Mouse (Mus musculus) left cerebral cortex, postnatal 4 days (tissue): Measurements from ENCODE around the gene Trmt1l. TPM values are rescaled to one million over a fixed set of nuclear protein-coding genes. Genes with fewer than 3 reads are reported as not detected.
"Not testable (repeated sequence)": the region's sequence is repeated elsewhere in the genome, so short reads cannot be mapped to it uniquely, and the experiment has no call there.

Experiments
- DNase-seq: peaks from one replicate; pipeline ENCODE4 v3.0.0-alpha.2; 2022
- intact Hi-C: fragments of 180-260 bp; cut with DNase I; formaldehyde crosslinking; loops from one replicate; pipeline ENCODE4 v1.15.1; 2025
- total RNA-seq, 2 experiments: library from RNA; stranded (reverse); gene quantifications; 2 replicates each; pipeline ENCODE4 v1.2.3; 2021

Trmt1l gene
- 10 to 100 TPM; 21.3 to 22.6 TPM for total RNA-seq

DNA sequence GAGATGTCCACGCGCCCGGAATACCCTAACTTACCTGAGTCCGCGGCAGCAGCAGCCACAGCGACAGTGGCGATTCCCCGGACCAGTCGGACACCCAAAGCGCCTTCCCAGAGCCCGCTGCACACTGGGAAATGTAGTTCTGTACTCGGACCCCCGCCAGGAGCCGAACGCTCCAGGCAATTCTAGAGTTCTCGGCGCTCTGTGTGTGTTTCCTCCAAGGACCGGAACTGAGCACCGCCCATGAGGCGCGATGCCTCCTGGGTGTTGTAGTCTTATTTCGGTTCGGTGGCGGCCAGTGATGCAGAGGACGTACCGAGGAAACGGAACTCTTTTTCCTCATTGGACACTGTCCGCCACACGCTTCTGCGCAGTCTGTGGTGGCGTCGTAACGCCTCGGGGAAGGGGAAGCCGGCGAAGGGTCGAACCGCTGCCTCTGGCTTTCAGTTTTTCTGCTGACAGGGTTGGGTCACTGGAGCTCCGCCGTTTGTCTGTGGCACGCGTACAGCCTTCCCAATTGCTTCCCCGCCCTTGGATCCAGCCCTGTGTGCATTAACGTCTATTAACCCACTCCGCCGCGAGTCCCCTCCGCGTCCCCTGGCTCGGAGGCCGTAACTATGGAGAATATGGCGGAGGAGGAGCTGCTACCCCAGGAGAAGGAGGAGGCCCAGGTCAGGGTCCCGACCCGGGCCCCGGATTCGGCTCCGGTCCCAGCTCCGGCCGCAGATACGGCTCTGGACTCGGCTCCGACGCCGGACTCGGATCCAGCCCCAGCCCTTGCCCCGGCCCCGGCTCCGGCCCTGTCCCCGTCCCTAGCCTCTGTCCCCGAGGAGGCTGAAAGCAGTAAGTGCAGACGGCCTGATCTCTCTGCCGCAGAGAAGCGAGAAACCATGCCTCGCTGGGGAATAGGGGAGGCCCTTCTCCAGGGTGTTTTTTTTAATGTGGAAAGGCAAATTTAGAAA, at the start of gene Trmt1l, which contains the start of gene Swt1:
Trmt1l (plus strand) TSS at position 280 of the 959 bp plus-strand sequence.
Swt1 (minus strand) TSS at position 193 of the 959 bp plus-strand sequence.
- intact Hi-C loops, result loop anchor here (5.0 kb wide), 1 partner anchor 391 kb away; no protein-coding TSS in a partner anchor
- DNase-seq, result peak; percentile 98

DNA sequence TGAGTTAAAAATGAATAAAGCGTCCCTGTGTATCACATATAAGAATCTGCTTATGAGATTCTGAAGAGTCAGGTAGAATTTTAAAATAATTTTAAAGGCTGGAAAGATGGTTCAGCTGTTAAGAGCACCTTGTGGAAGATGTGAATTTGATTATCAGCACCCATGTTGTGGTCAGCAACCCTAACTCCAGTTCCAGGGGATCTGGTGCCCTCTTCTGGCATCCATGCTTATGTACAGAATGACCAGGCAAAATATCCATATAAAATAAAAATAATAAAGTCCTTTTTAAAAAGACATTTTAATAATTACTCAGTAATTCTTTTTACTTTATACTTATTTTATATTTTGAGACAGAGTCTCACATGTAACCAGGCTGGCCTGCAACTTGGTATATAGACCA, 38.3 kb upstream of the Trmt1l start:
- DNase-seq, result peak; percentile 5
- intact Hi-C loops, result no loop called here

DNA sequence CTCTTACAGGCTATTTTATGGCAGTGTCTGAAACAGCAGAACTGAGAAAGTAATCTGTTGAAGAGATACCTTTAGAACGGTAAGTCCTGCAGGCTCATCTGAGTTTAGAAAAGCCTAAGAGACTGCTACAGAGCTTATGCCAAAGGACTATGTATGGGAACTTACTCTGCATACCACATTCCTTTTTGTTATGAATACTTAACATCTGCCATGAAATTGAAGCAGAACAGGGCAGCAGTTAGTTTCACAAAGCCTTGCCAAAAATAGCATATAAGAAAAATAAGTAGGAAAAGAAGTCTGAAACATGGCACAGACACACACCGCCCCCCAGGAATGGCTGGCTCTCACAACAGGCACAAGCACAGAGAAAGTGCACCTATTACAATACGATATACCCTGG, 18.5 kb upstream of the Trmt1l start:
- no peak for DNase-seq
- intact Hi-C loops, result no loop called here

DNA sequence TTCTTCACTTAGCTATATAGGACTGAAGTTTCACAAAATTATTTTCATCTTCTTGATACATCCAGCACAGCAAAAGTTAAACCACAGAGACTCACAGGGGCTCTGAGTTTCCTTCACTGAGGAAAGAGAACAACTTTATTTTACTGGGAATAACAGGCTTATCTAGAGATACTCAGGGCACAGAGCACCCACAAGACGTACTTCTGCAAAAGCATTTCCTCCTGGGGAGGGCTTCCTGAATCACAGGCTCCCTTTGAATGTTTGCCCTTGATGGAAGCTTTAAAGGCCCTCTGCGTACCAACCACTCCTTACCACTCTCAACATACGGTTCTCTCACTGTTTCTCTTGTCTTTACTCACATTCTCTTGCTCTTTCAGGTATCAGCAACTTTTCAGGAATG, 6.2 kb upstream of the Trmt1l start:
- DNase-seq, result no peak

DNA sequence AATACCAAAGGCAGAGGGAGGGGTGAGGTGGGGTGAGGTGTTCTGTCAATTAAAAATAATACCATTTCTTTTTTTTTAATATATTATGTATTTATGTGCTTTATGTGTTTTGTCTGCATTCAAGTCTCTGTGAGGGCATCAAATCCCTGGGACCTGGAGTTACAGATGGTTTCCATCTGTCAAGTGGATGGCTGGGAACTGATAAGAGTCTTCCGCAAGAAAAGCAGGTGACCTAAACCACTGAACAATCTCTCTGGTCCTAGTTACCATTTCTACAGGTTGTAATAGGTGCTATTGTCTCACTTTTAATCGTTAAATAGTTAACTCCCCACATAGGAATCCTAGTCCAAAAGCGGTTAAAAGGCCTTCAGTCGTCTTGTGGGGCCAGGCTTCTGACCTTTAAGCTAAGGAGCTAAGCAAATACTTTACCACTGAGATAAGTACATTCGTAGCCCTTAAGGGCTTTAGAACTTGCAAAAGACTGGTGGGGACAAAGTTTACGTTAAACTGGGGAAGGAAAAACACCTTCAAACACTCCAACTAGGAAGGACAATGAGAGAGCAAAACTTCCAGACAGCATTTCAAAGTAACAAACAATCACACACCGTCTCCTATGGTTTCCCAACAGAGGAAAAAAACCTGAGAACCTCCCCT, 1.3 kb upstream of the Trmt1l start:
- no peak for DNase-seq
- intact Hi-C loops, result loop anchor here (5.0 kb wide), 1 partner anchor 390 kb away; no protein-coding TSS in a partner anchor

More for the DNA sequence above, 6.2 kb upstream of the Trmt1l start:
- intact Hi-C loops, result no loop called here

DNA sequence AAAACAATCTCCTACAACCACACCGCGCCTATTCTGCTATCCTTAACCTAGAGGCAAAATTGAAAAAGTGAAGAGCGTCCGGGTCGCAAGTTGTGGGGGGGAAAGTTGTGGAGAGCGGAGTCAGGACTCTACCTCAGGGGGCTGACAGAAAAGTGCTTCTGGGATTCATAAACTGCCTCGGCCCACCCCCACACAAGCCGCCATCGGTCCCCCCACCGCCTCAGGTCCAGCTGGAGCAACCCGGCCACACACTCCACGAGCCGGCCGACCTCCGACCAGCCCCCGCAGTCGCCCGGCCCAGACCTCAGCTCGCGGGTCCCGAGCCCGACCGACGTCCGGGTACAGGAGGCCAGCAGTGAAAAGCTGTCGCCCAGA, 467 bp upstream of the Trmt1l start:
- DNase-seq, result no peak
- intact Hi-C loops, result loop anchor here (5.0 kb wide), 1 partner anchor 391 kb away; no protein-coding TSS in a partner anchor

DNA sequence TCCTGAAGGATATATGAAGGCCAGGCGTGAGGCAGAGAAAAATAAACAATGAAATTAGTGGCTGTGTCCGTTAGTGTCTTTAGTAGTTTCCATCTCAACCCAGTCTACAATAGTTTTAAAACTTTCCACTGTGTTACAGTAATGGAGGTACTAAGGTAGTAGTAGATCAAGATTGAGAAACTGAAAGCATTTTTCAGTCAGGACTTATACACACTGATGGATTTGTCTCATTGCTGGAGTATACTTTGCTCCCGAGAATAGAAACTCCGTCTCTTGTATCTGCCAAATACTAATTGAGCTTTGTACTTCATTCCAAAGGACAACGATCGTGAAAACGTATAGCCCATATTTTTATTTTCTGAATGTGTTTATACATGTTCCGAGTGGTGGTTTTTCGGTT, 974 bp downstream of the Trmt1l start:
- no peak for DNase-seq
- intact Hi-C loops, result loop anchor here (5.0 kb wide), 1 partner anchor 392 kb away; no protein-coding TSS in a partner anchor

DNA sequence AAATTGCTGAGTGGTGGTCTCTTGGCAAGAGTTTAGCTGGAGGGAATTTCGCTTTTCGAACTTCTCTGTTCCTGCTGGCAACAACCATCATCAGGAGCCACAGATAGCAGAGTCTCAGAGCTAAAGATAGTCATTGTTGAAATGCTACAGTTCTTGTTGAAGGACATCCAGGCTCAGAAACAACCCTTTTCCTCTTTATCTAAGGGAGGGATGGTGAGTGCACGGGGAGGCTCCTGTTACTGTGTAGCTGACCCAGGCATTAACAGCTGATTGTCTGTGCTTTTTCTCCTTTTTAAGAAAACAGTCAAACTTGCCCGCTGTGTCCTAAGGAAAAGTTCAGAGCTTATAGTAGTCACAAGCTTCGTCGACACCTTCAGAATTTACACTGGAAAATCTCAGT, 7.1 kb downstream of the Trmt1l start:
- intact Hi-C loops, result no loop called here
- DNase-seq, result no peak

DNA sequence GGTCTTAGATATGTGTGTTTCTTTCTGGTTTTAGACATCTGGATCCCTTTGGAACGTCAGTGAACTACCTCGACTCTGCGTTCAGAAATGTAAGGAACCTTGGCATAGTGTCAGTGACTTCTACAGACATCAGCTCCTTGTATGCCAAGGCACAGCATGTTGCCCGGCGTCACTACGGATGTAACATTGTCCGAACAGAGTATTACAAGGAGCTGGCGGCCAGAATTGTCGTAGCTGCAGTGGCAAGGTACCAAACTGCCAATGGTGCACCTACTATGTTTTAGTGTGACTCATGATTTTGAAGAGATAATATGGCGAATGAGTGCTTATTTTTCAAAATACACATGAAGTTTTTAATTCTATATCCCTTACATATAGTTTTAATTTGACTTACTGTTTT, 21.5 kb downstream of the Trmt1l start:
- DNase-seq, result no peak
- intact Hi-C loops, result loop anchor here (10.0 kb wide), 1 partner anchor 1015 kb away; no protein-coding TSS in a partner anchor

DNA sequence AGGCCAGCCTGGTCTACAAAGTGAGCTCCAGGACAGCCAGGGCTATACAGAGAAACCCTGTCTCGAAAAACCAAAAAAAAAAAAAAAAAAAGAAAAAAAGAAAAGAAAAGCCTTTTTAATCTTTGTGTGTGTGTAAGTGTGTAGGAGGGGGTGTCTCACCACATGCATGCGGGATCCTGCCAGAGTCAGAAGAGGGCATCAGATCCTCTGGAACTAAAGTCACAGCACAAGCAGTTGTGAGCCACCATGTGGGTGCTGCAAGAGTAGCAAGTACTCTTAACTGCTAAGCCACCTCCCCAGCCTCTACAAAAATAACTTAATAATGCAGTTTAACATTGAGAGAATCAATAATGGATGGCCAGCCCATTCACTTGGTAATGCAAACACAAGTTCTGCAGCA, 22.5 kb downstream of the Trmt1l start:
- intact Hi-C loops, result no loop called here
- DNase-seq, result no peak

DNA sequence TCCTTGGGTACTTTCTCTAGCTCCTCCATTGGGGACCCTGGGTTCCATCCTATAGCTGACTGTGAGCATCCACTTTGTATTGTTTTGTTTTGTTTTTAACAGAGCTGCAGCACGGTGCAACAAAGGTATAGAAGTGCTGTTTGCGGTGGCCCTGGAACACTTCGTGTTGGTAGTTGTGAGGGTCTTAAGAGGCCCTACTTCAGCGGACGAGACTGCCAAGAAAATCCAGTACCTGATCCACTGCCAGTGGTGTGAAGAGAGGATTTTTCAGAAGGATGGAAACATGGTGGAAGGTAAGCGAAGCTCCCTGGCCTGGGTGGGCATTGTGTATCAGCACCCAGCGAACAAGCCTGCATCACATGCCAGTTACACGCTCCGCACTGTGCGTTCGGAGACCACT, 23.6 kb downstream of the Trmt1l start:
- intact Hi-C loops, result no loop called here
- DNase-seq, result no peak

DNA sequence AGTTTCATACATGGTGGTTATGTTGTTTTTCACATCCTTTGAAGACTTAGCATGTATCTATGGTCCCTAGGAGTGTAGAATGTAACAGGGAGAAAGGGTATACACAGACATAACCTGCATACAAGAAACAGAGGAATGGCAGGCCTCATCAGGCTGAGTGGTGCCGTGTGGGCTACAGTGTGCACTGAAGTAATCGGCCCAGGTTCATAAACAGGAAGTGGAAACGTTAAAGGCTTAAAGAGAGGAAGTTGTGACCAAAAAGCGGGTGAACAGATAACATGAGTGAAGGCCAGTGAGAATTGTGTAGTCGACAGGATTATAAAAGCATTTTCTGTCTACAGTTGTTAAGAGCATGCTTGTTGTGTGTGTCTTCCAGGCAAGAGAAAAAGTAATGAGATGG, 28.7 kb downstream of the Trmt1l start:
- DNase-seq, result no peak
- intact Hi-C loops, result no loop called here

DNA sequence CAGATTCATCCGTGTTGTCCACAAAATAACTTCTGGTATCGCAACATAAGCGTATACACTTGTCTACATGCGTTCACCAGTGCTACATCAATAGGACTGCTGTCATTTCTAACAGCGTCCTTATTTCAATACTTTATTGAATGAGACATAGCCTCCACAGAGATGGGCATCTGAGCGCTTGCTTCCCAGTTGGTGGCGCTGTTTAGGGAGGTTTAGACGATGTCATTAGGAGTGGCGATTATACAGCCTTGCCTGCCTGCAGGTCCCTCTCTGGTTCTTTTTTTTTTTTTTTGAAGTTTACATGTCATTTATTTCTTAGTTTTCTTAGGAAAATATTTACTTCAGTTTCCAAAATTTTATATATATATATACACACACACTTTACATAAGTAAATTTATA, 32.9 kb downstream of the Trmt1l start:
- peak; percentile 6 for DNase-seq
- intact Hi-C loops, result no loop called here

DNA sequence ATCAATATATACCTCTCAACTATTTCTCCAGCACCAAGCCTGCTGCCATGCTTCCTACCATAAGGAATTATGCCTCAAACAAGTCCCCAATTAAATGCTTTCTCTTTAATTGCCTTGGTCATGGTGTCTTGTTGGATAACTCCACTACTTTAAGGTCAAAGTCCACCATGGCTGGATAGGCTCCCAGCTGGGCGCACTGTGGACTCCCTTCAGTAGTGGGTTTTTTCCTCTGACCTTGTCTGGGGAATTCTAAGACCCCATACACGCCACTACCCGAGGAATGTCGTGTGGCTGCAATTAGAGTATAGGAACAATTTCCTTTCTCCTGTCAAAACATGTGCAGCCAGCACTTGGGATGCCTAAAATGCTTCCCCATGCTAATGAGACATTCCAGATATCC, 36.6 kb downstream of the Trmt1l start:
- DNase-seq, result no peak
- intact Hi-C loops, result no loop called here

DNA sequence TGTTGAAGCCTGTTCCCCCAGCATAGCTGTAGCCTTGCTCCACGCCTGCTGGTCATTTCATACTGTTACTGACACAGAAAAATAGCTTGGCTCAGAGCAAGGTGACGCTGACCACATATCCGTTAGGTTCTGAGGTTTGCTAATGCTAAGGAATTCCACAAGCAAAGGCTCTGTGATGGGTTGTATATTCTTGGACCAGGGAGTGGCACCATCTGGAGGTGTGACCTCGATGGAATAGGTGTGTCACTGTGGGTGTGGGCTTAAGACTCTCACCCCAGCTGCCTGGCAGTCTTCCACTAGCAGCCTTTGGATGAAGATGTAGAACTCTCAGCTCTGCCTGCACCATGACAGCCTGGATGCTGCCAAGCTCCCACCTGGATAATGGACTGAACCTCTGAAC, 38.2 kb downstream of the Trmt1l start:
- intact Hi-C loops, result no loop called here
- peak; percentile 7 for DNase-seq

DNA sequence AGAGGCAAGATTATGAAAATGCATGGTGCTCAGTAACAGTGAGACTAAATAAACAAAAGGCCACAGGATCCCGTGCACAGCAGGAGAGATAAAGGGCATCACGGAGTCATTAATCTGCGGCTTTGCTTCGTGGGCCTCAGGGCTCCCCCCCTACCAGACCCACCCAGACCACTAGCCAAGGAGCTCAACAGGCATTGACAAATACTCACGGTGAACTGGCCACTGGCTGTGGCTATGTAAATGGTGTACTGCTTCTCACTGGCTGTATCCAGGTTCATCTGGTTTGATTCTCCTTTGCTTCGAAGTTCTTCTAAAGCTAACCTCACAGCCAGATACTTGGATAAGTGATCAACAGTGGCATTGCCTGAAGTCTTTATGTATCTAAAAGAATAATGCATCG, 43.1 kb downstream of the Trmt1l start:
- intact Hi-C loops, result no loop called here
- DNase-seq, result no peak

DNA sequence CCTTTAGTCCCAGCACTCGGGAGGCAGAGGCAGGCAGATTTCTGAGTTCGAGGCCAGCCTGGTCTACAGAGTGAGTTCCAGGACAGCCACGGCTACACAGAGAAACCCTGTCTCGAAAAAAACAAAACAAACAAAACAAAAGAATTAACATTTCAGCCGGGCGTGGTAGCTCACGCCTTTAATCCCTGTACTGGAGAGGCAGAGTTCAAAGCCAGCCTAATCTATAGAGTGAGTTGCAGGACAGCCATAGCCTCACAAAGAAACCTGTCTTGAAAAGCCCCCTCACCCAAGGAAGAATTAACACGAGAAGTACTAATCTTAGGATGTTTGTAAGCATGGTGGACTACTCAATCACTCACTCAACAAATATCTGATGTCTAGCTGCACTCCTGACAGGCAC, 44.0 kb downstream of the Trmt1l start:
- intact Hi-C loops, DNase-seq: not testable (repeated sequence)

DNA sequence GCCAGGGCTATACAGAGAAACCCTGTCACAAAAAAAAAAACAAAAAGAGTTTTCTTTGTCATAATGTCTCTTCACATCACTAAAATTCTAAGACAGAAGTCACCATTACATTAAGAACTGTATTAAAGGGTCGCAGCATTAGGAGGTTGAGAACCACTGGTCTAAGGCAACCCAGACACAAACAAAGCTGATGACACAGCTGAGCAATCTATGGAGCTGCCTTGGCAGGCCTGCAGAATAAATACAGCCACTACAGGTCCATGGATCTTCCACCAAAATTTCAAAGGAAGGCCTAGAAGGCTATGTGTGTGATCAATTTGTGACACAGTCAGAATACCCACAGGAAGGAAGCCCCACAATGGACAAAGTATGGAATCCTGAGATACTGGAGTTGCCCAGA, 54.2 kb downstream of the Trmt1l start:
- intact Hi-C loops, result loop anchor here (5.0 kb wide), 1 partner anchor 225 kb away; no protein-coding TSS in a partner anchor
- DNase-seq, result no peak

DNA sequence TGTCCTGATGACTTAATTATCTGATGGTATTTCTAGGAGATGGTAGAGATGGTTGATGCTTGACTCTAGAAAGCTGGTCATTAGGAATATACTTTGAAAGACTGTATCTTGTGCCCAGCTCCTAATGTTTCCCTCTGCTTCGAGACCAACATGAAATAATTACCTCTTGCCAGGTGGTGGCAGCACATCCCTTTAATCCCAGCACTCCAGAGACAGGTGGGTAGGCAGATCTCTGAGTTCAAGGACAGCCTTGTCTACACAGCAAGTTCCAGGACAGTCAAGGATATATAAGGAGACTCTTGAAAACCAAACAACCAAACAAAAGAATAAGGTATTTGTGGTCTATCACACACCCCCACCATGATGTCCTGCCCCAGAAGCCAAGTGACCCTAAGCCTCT, 55.2 kb downstream of the Trmt1l start:
- DNase-seq, result no peak

DNA sequence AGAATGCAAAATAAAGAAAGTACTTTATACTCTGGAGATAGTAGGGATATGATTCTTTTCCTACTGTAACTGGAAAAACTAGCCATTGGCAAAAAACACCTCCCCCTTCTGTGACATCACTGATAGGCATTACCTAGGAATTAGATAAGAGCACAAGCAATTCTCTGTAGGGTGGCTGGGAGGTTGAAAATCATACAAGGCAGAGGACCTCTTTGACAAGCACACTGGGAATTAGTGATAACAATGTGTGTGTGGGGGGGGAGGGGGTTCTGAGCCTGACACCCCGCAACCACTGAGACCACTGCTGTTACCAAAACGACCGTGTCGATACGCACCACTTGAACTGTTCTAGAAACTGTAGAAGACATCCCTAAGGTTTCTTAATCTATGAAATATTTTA, 56.4 kb downstream of the Trmt1l start:
- intact Hi-C loops, result loop anchor here (5.0 kb wide), 1 partner anchor 223 kb away; no protein-coding TSS in a partner anchor
- no peak for DNase-seq

More for the DNA sequence above, 55.2 kb downstream of the Trmt1l start:
- intact Hi-C loops, result loop anchor here (5.0 kb wide), 1 partner anchor 224 kb away; no protein-coding TSS in a partner anchor

DNA sequence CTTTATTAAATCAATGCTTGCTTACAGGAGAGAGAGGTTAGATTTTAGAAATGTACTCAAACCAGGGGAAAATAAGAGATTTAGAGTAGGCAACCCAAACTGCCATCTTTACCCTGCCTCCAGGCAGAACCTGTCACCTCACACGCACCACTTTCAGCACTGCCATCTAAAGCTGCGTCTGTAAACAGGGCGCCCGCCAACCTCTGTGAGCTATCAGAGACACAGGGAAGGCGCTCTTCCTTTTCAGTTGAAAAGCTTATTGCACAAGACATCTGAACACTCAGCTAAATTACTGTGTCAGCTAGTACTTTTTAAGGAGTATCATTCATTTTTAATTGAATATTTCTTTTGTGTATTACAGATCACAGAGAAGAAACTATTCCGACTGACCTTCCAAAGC, 61.5 kb downstream of the Trmt1l start:
- no peak for DNase-seq
- intact Hi-C loops, result no loop called here
